Mouse (Mus musculus): ENCODE data around the gene Arsg. TPM values are rescaled to one million over a fixed set of nuclear protein-coding genes. Genes with fewer than 3 reads are reported as not detected.

Gene Arsg
- polyA plus RNA-seq, 1 experiment from 2014 or later: 2.3 TPM

- Histone ChIP-seq H3K4me1 (ENCODE audit: control insufficient read depth, insufficient read depth, low read length) (no peaks in the 10 kb centered on the region), H3K27me3 (ENCODE audit: control insufficient read depth, insufficient read depth, low read length) (no peaks in the 10 kb centered on the region), H3K9me3 (ENCODE audit: control insufficient read depth, low read length) (no peaks in the 10 kb centered on the region), H3K4me2 (ENCODE audit: low read depth) (no peak overlapping the region), H3K4me3 (ENCODE audit: low read depth, low read length) (no peak overlapping the region), H3K9ac (ENCODE audit: low read length) (no peak overlapping the region), H3K27ac (ENCODE audit: low read depth, low read length) (no peak overlapping the region), H3K36me3 (ENCODE audit: control insufficient read depth, insufficient read depth, low read length) (no peaks in the 10 kb centered on the region)
- WGBS: 72% methylated on average over 12 of the region's 12 CpGs
- ATAC-seq (ENCODE audit: insufficient read depth, low FRiP score, low TSS enrichment): no peak
- no peak for DNase-seq (ENCODE audit: low spot score)
These were observed 95.9 kb downstream of the Arsg start for GRCm38 (mm10) chr11:109569007-109569618.

- WGBS: 77% methylated on average over 7 of the region's 7 CpGs
- no peak for ATAC-seq (ENCODE audit: insufficient read depth, low FRiP score, low TSS enrichment)
- H3K27me3 ChIP-seq (ENCODE audit: control insufficient read depth, insufficient read depth, low read length): no peaks in the 10 kb centered on the region
- no peaks in the 10 kb centered on the region for H3K36me3 ChIP-seq (ENCODE audit: control insufficient read depth, insufficient read depth, low read length)
- H3K4me1 ChIP-seq (ENCODE audit: control insufficient read depth, insufficient read depth, low read length): no peaks in the 10 kb centered on the region
- no peak overlapping the region for H3K27ac ChIP-seq (ENCODE audit: low read depth, low read length)
- no peak overlapping the region for H3K4me2 ChIP-seq (ENCODE audit: low read depth)
- no peak overlapping the region for H3K4me3 ChIP-seq (ENCODE audit: low read depth, low read length)
- no peaks in the 10 kb centered on the region for H3K9me3 ChIP-seq (ENCODE audit: control insufficient read depth, low read length)
- no peak for DNase-seq (ENCODE audit: low spot score)
- H3K9ac ChIP-seq (ENCODE audit: low read length): no peak overlapping the region
These were observed 96.6 kb downstream of the Arsg start for GRCm38 (mm10) chr11:109569809-109570208.

GRCm38 (mm10) chr11:109572051-109572450 lies 98.9 kb downstream of the Arsg start:
- ATAC-seq (ENCODE audit: insufficient read depth, low FRiP score, low TSS enrichment): no peak
- no peak overlapping the region for H3K9ac ChIP-seq (ENCODE audit: low read length)

GRCm38 (mm10) chr11:109574604-109575003 lies 101.4 kb downstream of the Arsg start:
- no peak overlapping the region for H3K4me3 ChIP-seq (ENCODE audit: low read depth, low read length)
- DNase-seq (ENCODE audit: low spot score) (no peak), ATAC-seq (ENCODE audit: insufficient read depth, low FRiP score, low TSS enrichment) (no peak)
- 98% methylated on average over 2 of the region's 2 CpGs for WGBS
- H3K4me1 ChIP-seq (ENCODE audit: control insufficient read depth, insufficient read depth, low read length): no peaks in the 10 kb centered on the region
- no peak overlapping the region for H3K27ac ChIP-seq (ENCODE audit: low read depth, low read length)
- H3K9me3 ChIP-seq (ENCODE audit: control insufficient read depth, low read length): no peaks in the 10 kb centered on the region
- no peak overlapping the region for H3K4me2 ChIP-seq (ENCODE audit: low read depth)
- no peaks in the 10 kb centered on the region for H3K27me3 ChIP-seq (ENCODE audit: control insufficient read depth, insufficient read depth, low read length)
- H3K36me3 ChIP-seq (ENCODE audit: control insufficient read depth, insufficient read depth, low read length): no peaks in the 10 kb centered on the region
- H3K9ac ChIP-seq (ENCODE audit: low read length): no peak overlapping the region

More at GRCm38 (mm10) chr11:109572051-109572450, 98.9 kb downstream of the Arsg start:
- H3K4me1 ChIP-seq (ENCODE audit: control insufficient read depth, insufficient read depth, low read length): no peaks in the 10 kb centered on the region
- H3K4me3 ChIP-seq (ENCODE audit: low read depth, low read length): no peak overlapping the region
- DNase-seq (ENCODE audit: low spot score): no peak
- no peak overlapping the region for H3K27ac ChIP-seq (ENCODE audit: low read depth, low read length)
- H3K36me3 ChIP-seq (ENCODE audit: control insufficient read depth, insufficient read depth, low read length): no peaks in the 10 kb centered on the region
- H3K27me3 ChIP-seq (ENCODE audit: control insufficient read depth, insufficient read depth, low read length): no peaks in the 10 kb centered on the region
- WGBS: 86% methylated on average over 11 of the region's 11 CpGs
- no peak overlapping the region for H3K4me2 ChIP-seq (ENCODE audit: low read depth)
- no peaks in the 10 kb centered on the region for H3K9me3 ChIP-seq (ENCODE audit: control insufficient read depth, low read length)

GRCm38 (mm10) chr11:109575832-109576231 lies 102.7 kb downstream of the Arsg start:
- no peaks in the 10 kb centered on the region for H3K36me3 ChIP-seq (ENCODE audit: control insufficient read depth, insufficient read depth, low read length)
- H3K9ac ChIP-seq (ENCODE audit: low read length): no peak overlapping the region
- H3K9me3 ChIP-seq (ENCODE audit: control insufficient read depth, low read length): no peaks in the 10 kb centered on the region
- ATAC-seq (ENCODE audit: insufficient read depth, low FRiP score, low TSS enrichment) (no peak), DNase-seq (ENCODE audit: low spot score) (no peak)
- no peak overlapping the region for H3K4me2 ChIP-seq (ENCODE audit: low read depth)
- H3K4me1 ChIP-seq (ENCODE audit: control insufficient read depth, insufficient read depth, low read length): no peaks in the 10 kb centered on the region
- no peaks in the 10 kb centered on the region for H3K27me3 ChIP-seq (ENCODE audit: control insufficient read depth, insufficient read depth, low read length)
- no peak overlapping the region for H3K4me3 ChIP-seq (ENCODE audit: low read depth, low read length)
- H3K27ac ChIP-seq (ENCODE audit: low read depth, low read length): no peak overlapping the region
- WGBS: 93% methylated on average over 6 of the region's 6 CpGs

GRCm38 (mm10) chr11:109578536-109578935 lies 105.4 kb downstream of the Arsg start:
- ATAC-seq (ENCODE audit: insufficient read depth, low FRiP score, low TSS enrichment) (no peak), DNase-seq (ENCODE audit: low spot score) (no peak)
- Histone ChIP-seq H3K27ac (ENCODE audit: low read depth, low read length) (no peak overlapping the region), H3K4me1 (ENCODE audit: control insufficient read depth, insufficient read depth, low read length) (no peaks in the 10 kb centered on the region), H3K9me3 (ENCODE audit: control insufficient read depth, low read length) (no peaks in the 10 kb centered on the region), H3K27me3 (ENCODE audit: control insufficient read depth, insufficient read depth, low read length) (no peaks in the 10 kb centered on the region), H3K9ac (ENCODE audit: low read length) (no peak overlapping the region), H3K4me2 (ENCODE audit: low read depth) (no peak overlapping the region), H3K4me3 (ENCODE audit: low read depth, low read length) (no peak overlapping the region), H3K36me3 (ENCODE audit: control insufficient read depth, insufficient read depth, low read length) (no peaks in the 10 kb centered on the region)
- 89% methylated on average over 3 of the region's 3 CpGs for WGBS

GRCm38 (mm10) chr11:109579999-109580398 lies 106.8 kb downstream of the Arsg start:
- DNase-seq (ENCODE audit: low spot score) (no peak), ATAC-seq (ENCODE audit: insufficient read depth, low FRiP score, low TSS enrichment) (no peak)
- no peak overlapping the region for H3K4me3 ChIP-seq (ENCODE audit: low read depth, low read length)
- 90% methylated on average over 9 of the region's 9 CpGs for WGBS
- no peaks in the 10 kb centered on the region for H3K27me3 ChIP-seq (ENCODE audit: control insufficient read depth, insufficient read depth, low read length)
- no peak overlapping the region for H3K9ac ChIP-seq (ENCODE audit: low read length)
- H3K4me1 ChIP-seq (ENCODE audit: control insufficient read depth, insufficient read depth, low read length): no peaks in the 10 kb centered on the region
- no peaks in the 10 kb centered on the region for H3K9me3 ChIP-seq (ENCODE audit: control insufficient read depth, low read length)
- H3K27ac ChIP-seq (ENCODE audit: low read depth, low read length): no peak overlapping the region
- no peak overlapping the region for H3K4me2 ChIP-seq (ENCODE audit: low read depth)
- H3K36me3 ChIP-seq (ENCODE audit: control insufficient read depth, insufficient read depth, low read length): no peaks in the 10 kb centered on the region

- Histone ChIP-seq H3K4me3 (ENCODE audit: low read depth, low read length) (no peak overlapping the region), H3K36me3 (ENCODE audit: control insufficient read depth, insufficient read depth, low read length) (no peaks in the 10 kb centered on the region), H3K9me3 (ENCODE audit: control insufficient read depth, low read length) (no peaks in the 10 kb centered on the region), H3K27ac (ENCODE audit: low read depth, low read length) (no peak overlapping the region), H3K4me2 (ENCODE audit: low read depth) (no peak overlapping the region), H3K9ac (ENCODE audit: low read length) (no peak overlapping the region), H3K4me1 (ENCODE audit: control insufficient read depth, insufficient read depth, low read length) (no peaks in the 10 kb centered on the region), H3K27me3 (ENCODE audit: control insufficient read depth, insufficient read depth, low read length) (no peaks in the 10 kb centered on the region)
- DNase-seq (ENCODE audit: low spot score) (no peak), ATAC-seq (ENCODE audit: insufficient read depth, low FRiP score, low TSS enrichment) (no peak)
- 74% methylated on average over 14 of the region's 14 CpGs for WGBS
These were observed 110.8 kb downstream of the Arsg start for GRCm38 (mm10) chr11:109583986-109584385.

GRCm38 (mm10) chr11:109584843-109585713 lies 111.9 kb downstream of the Arsg start:
- peak; percentile 53; the same call in 1 of the 2 replicates for ATAC-seq (ENCODE audit: insufficient read depth, low FRiP score, low TSS enrichment)
- no peak overlapping the region for H3K4me2 ChIP-seq (ENCODE audit: low read depth)
- H3K27me3 ChIP-seq (ENCODE audit: control insufficient read depth, insufficient read depth, low read length): no peaks in the 10 kb centered on the region
- no peaks in the 10 kb centered on the region for H3K4me1 ChIP-seq (ENCODE audit: control insufficient read depth, insufficient read depth, low read length)
- no peak overlapping the region for H3K27ac ChIP-seq (ENCODE audit: low read depth, low read length)
- no peaks in the 10 kb centered on the region for H3K36me3 ChIP-seq (ENCODE audit: control insufficient read depth, insufficient read depth, low read length)
- no peak overlapping the region for H3K9ac ChIP-seq (ENCODE audit: low read length)
- WGBS: 50% methylated on average over 11 of the region's 11 CpGs
- no peak overlapping the region for H3K4me3 ChIP-seq (ENCODE audit: low read depth, low read length)
- H3K9me3 ChIP-seq (ENCODE audit: control insufficient read depth, low read length): no peaks in the 10 kb centered on the region
- DNase-seq (ENCODE audit: low spot score): peak; percentile 82
